Mouse (Mus musculus): ENCODE measurements around the gene Gm17660. TPM values are rescaled to one million over a fixed set of nuclear protein-coding genes. Genes with fewer than 3 reads are reported as not detected.
"Not testable (repeated sequence)": the region's sequence is repeated elsewhere in the genome, so short reads cannot be mapped to it uniquely, and the experiment has no call there.

The Gm17660 gene
- total RNA-seq, 2 experiments from 2014 or later, result not detected

- intact Hi-C loops (cut with DNase I; ENCODE audit: low total_unique reads), result no loop called here
- peak; percentile 98 for DNase-seq
These were observed 30.9 kb downstream of the Gm17660 start, which contains the start of gene Nudt9 for GRCm38 (mm10) chr5:104046256-104047199. Gene Nudt9 (plus strand): TSS chr5:104046306.

- intact Hi-C loops (cut with DNase I; ENCODE audit: low total_unique reads), result no loop called here
- DNase-seq, result no peak
These were observed 33.7 kb downstream of the Gm17660 start for GRCm38 (mm10) chr5:104043704-104044103.

- intact Hi-C loops (cut with DNase I; ENCODE audit: low total_unique reads), result no loop called here
- no peak for DNase-seq
These were observed 34.5 kb downstream of the Gm17660 start for GRCm38 (mm10) chr5:104042906-104043305.

GRCm38 (mm10) chr5:104039154-104039932 is 38.1 kb downstream of the Gm17660 start:
- intact Hi-C loops (cut with DNase I; ENCODE audit: low total_unique reads), result loop anchor here (5.0 kb wide), 1 partner anchor 37 kb away; no protein-coding TSS in a partner anchor
- no peak for DNase-seq

DNA sequence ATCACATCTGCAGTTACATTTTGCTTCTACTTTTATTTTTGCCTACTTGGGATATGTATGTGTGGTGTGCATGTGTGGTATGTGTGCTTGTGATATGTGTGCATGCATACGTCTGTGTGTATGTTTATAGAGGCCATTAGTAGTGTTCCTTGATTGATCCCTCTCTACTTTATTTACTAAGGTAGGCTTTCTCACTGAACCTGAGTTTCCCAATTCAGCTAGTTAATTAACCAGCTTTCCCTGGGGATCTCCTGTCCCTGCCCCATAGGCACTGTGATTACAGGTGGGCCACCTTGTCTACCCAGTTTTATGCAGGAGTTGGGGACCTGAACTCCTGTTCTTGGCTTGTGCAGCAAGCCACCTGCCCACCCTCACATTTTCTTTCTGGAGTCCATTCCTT is 40.7 kb downstream of the Gm17660 start:
- no peak for DNase-seq
- intact Hi-C loops (cut with DNase I; ENCODE audit: low total_unique reads), result loop anchor here (5.0 kb wide), 1 partner anchor 34 kb away; no protein-coding TSS in a partner anchor

DNA sequence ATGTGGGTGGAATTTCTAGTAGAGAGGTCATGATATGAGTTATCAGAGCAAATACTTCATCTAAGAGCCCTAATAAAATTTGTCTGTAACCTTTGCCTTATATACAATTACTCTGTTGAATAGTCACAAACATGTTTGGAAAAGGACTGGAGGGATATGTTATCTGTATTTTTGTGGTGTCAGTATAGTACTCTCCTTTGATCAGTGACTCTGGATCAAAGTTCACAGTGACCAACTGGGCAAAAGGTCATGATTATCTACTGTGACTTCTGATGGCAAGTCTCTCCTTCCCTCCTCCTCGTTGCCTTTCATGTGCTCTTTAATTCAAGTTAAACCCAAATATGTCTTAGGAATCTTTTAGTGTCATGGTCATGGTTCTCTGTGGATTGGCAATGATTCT is 41.6 kb downstream of the Gm17660 start:
- intact Hi-C loops (cut with DNase I; ENCODE audit: low total_unique reads), result loop anchor here (5.0 kb wide), 1 partner anchor 34 kb away; no protein-coding TSS in a partner anchor
- no peak for DNase-seq

DNA sequence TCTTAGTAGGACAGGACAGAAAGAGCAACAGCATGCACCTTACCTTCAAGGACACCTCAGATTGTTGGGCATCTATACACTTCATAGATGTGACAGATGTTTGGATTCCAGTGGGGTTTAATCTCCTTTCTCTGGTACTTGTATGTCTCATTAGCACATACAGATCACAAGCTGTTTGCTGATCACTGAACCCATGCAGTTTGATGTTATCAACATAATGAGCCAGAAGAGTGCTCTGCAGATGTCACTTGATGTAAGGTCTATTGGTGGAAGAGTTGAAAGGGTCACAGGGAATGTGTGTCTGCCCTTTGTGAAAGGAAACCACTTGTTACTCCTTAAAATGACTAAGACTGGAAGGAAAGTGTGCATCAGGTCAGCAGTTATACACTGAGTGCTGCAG is 42.3 kb downstream of the Gm17660 start:
- DNase-seq, result no peak

GRCm38 (mm10) chr5:104032434-104033097 is 44.8 kb downstream of the Gm17660 start:
- DNase-seq, result no peak
- intact Hi-C loops (cut with DNase I; ENCODE audit: low total_unique reads), result no loop called here

More for the DNA sequence above, 42.3 kb downstream of the Gm17660 start:
- intact Hi-C loops (cut with DNase I; ENCODE audit: low total_unique reads), result loop anchor here (5.0 kb wide), 1 partner anchor 33 kb away; no protein-coding TSS in a partner anchor

DNA sequence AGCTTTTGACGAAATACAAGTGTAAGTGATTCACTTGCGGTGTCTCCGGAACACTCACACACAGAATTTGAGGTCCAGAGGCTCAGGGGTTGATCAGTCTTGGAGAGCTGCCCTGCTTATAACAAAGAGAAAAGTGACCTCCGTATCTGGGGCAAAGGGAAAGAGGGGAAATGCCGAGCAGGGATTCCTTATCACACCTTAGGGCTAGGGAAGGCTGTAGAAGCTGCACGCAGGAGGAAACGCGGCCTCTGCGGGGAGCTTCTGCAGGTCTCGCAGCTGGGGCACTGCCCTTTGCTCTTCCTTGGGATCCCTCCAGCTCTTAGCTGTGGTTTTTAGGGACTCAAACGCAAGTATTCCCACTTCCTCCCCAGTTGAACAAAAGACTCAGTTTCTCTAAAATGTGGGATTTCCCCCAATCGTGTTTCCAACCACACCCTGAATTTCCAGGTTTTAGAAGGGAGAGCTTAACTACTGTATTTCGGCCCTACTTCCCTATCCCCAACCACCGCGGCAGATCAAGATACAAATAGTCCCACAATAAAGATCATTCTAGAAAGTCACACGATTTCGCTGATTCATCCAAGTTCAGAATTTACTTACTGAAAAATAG is 52.1 kb downstream of the Gm17660 start:
- intact Hi-C loops (cut with DNase I; ENCODE audit: low total_unique reads), result no loop called here
- DNase-seq, result no peak

- no peak for DNase-seq
- intact Hi-C loops (cut with DNase I; ENCODE audit: low total_unique reads), result no loop called here
These were observed 52.6 kb downstream of the Gm17660 start for GRCm38 (mm10) chr5:104024762-104025161.

GRCm38 (mm10) chr5:104024193-104024592 is 53.2 kb downstream of the Gm17660 start:
- intact Hi-C loops (cut with DNase I; ENCODE audit: low total_unique reads); DNase-seq: not testable (repeated sequence)

GRCm38 (mm10) chr5:104023289-104024020 is 54.0 kb downstream of the Gm17660 start:
- DNase-seq, result no peak
- intact Hi-C loops (cut with DNase I; ENCODE audit: low total_unique reads), result no loop called here

GRCm38 (mm10) chr5:104022558-104022957 is 54.9 kb downstream of the Gm17660 start:
- no peak for DNase-seq
- intact Hi-C loops (cut with DNase I; ENCODE audit: low total_unique reads), result no loop called here

- DNase-seq, result peak; percentile 87
- intact Hi-C loops (cut with DNase I; ENCODE audit: low total_unique reads), result no loop called here
These were observed 55.6 kb downstream of the Gm17660 start, which contains the start of gene Hsd17b11 for GRCm38 (mm10) chr5:104021597-104022378. Gene Hsd17b11 (minus strand): TSS chr5:104021919.

All from gastrocnemius, postnatal 14 days (tissue).